Mouse (Mus musculus) thymus, postnatal 10 days (tissue): Measurements from ENCODE around the gene Ggt5.
"Not testable (repeated sequence)": the region's sequence is repeated elsewhere in the genome, so short reads cannot be mapped to it uniquely, and the experiment has no call there.

ENCODE experiments used
- DNase-seq, 2 experiments: peaks; one replicate each; pipeline ENCODE4 v3.0.0; 2021; ENCODE audit warnings: low spot score in 2 of 2

Gene Ggt5

GRCm38 (mm10) chr10:75589129-75589528 is at the start of gene Ggt5:
Gene Ggt5, plus strand, starts transcription at chr10:75589340.
- DNase-seq: peak in 1 of 2 experiments; percentile 15

DNA sequence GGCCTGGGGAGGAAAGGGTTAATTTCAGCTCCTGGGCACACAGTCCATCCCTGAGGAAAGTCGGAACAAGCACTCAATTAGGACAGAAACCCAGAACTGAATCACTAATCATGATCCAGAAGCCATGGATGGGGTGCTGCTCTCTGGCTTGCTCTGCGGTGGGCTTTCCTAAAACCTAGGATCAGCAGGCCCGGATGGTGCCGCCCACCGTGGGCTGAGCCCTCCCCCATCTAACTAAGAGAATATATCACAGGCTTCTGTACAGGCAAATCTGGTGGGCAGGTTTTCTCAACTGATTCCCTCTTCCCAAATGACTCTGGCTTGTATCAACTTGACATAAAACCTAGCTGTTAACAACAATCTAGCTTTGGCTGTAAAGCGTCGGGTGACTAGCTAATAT is 41.2 kb upstream of the Ggt5 start:
- DNase-seq: no peak

DNA sequence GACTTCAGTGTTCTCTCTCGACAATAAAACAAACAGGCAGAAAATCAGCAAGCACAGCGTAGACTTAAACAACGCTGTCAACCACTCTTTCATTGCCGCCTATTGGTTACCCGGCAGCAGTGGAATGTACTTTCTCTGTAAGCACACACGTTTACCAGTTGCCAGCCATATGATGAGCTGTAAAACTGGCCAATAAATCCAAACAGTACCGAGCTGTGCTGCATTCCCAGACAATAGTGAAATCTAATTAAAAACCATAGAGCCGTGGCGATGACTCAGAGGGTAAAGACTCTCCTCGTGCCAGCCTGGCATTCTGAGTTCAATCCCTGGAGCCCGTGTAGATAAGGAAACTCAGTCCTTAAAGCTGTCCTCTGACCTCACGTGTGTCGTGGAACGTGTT is 40.7 kb upstream of the Ggt5 start:
- no peak for DNase-seq

DNA sequence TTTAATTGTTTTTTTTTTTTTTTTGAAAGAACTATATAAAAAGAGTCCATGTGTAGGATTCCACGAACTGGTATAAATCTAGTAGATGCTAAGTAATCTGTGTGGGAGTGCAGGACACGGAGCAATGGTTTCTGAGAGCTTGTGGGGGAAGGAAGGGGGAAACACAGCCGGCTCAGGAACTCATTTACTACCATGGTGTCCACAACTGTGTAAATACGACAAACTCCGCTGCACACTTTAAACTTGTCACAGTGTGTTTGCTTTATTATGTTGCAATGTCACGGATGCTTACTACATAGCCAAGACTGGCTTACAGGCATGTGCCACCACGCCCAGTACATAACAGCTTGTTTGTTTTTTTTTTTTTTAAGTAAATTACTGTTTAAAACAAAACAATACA is 39.3 kb upstream of the Ggt5 start:
- DNase-seq: no peak

GRCm38 (mm10) chr10:75551175-75551574 is 38.0 kb upstream of the Ggt5 start:
- DNase-seq: no peak

DNA sequence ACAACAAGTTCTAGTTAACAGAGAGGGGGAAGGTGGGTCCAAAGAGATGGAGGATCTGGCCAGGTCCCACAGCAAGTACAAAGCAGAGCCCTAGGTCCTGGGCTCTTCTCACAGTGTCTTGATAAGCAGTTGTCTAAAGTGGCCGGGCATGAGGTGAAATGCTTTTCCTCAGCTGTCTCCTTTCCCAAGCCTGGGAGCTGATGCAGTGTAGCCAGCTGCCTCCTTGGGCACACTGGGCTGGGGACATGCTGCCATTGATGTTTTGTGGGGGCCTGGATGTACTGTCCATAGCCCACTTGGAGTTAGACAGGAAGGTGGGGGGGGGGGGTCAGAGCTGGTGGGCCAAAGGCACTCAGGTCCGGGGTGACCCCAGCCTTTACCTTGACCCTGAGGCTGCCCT is 37.0 kb upstream of the Ggt5 start:
- DNase-seq: no peak

DNA sequence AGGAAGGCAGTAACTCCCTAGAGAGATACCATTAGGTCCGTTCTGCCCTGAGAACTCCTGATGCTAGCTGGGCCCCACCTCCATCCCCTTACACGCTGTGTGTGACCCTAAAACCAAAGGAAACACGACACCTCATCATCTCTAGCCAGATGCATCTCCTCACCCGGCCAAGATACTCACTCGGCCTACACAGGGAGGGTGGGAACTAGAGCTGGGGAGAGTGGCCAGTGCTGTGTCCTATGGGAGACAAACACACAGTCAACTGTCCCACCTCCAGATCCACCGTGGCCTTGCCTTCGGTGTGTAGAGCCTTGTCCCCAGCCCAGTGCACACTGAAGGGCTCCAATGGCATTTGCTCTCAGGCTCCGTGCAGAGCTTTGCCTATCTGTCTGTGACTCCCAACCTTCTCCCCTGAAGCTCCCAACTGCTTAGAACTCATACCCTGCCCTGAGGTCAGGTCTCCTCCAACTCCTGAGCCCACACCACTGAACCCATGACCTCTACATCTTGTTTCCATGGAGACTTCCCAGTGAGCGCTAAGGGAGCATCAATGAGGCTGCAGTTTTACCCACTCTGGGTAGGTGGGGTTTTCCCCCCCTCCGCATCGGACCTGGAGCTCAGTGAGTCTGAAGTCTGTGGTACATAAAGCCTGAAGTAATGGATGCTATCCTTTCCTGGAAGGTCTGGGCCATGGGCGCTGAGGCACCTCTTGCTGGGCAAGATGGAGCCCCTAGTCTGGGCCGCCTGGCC is 36.3 kb upstream of the Ggt5 start:
- no peak for DNase-seq

DNA sequence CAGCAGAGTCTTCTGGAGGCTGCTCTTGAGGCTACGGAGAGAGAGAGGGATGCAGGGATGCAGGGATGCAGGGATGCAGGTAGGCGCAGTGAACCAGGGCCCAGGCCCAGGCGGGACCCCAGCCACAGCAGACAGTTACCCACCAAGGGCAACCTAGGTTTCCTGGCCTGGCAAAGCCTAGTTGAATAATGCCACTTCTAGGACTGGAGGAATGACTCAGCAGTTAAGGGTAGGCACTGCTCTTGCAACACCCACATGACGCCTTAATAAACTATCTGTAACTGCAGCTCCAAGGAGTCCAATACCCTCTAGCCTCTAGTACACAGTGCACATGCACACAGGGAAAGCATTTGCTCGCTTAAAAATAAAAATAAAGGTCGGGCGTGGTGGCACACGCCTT is 35.0 kb upstream of the Ggt5 start:
- DNase-seq: no peak

DNA sequence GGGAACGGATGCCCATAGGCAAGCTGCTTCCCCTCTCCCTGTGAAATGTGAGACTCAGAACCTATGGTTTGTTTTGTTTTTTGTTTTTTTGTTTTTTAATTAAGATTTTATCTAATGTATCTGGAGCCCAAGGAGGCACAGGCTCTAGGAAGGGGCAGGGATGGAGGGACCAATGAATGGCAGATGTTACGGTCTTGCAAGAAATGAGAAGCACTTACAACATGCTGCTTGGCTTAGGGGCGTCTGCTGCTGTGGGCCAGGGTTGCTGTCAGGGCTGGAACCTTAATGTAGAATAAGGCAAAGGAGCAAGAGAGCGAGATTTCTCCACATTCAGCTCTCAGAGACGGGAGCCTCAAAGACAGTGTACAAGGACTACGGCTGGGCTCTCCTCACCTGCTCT is 33.6 kb upstream of the Ggt5 start:
- no peak for DNase-seq

DNA sequence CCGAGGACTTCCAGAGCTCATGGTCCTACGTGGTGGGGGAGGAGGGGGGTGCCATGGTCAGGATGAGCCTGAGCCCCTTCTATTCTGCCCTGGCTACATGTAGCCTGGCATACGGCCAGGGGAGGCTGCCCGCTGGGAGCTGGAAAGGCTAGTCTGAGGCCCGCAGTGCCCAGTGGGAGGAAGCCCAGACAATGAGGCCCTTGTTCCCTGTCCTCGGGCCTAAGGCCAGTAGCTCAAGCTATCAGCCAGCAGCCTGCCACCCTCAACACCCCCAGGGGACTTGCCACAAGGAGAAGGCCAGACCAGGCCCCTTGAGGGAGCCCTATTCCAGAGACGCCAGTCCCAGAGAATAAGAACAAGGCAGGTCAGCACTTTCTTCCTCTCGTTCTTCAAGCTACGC is 33.1 kb upstream of the Ggt5 start:
- no peak for DNase-seq

- DNase-seq: no peak
Observed at GRCm38 (mm10) chr10:75558515-75558914, 30.6 kb upstream of the Ggt5 start.

- DNase-seq: no peak
Observed at GRCm38 (mm10) chr10:75559041-75559675, 30.0 kb upstream of the Ggt5 start.

- no peak for DNase-seq
Observed at GRCm38 (mm10) chr10:75559676-75560548, 29.2 kb upstream of the Ggt5 start, which contains the start of gene Lrrc75b. Gene Lrrc75b, minus strand, starts transcription at chr10:75560330.

GRCm38 (mm10) chr10:75560549-75560899 is 28.6 kb upstream of the Ggt5 start:
- no peak for DNase-seq

DNA sequence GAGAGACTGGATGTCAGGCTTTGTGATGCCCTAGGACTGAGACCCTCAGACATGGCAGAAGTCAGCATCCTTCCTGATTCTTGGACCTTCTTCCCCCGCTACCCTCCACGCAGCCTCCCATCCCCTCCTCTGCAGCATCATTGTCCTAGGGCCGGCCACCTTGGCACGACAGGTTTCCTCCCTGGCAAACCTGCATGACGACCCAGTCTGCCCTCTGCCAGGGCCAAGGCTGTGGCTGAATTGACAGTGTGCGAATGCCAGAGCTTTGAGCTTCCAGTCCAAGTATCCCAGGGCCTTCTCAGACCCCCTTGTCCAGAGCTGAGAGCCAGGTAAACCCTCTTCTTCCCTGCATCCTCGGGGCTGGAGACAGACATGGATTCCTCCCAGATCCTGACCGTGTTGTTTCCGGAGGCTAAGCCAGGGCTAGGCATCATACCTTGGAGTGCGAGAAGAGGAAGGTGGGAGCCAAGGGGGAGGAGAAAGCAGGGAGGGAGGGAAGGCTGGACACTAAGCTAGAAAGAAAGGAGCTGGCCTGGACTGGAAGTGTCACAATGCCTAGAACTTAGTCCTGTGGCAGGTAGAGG is 28.0 kb upstream of the Ggt5 start, which contains the start of gene Ggt1:
Gene Ggt1, plus strand, starts transcription at position 534 of the 584 bp plus-strand sequence.
- DNase-seq: no peak

GRCm38 (mm10) chr10:75562596-75562995 is 26.5 kb upstream of the Ggt5 start:
- DNase-seq: no peak

DNA sequence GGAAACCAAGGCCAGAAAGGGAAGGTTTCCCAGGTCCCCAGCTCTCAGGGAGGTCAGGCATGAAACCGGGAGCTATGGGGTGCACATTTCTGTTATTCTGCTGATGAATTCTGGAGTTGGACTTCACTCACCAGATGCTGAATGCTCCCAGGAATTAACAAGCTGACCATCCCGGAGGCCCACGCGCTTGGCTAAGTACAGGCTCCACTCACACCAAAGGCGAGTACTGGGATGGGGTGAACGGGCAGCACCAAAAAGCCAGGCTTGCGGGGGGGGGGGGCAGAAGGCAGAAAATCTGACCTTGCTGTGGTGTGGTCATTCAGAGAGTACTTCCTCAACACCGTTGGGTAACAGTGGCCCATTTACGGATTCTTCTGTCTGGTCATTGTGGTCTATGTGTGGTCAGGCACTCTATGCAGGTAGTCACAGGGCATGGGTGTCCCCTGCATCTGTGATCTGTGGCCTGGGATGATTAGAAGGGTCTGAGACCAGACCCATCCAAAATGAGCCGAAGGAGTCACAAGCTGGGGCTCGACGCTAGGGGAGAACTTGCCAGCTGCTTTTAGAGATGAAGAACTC is 24.4 kb upstream of the Ggt5 start:
- no peak for DNase-seq

DNA sequence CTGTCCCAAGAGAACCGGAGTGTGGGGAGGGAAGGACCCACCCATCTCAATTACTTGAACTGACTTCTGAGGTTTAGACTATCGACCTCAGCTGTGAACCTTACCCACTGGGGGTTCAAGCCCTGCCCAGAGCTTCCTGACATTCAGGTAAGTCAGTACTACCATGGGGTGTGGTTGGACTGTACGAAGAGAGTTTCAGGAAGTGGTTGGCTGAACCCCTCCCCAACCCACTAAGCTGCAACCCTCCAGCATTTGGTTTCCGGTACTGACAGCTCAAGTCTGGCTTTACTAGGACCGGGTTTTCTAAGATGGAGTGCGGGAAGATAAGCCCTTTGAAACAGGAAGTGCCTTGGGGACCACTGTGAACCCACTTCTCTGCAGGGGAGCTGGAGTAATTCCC is 23.7 kb upstream of the Ggt5 start:
- DNase-seq: peak; percentile 67 to 74

DNA sequence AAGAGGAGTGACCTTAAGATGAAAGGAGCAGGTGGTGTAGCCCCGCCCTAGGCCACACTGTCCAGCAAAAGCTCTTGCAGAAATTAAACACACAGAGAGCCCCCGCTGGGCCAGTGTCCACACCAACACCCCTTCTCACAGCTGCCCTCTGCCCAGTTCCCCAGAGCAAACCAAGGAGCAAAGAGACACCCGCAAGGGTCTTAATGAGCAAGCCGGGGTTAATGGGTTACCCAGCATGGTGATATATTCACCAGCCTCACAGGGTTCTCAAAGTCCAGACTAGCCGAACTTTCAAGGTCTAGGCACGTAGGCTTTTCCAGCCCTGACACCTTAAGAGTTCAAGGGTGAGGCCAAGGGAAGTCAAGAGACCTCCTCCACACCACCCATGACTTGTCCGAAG is 23.2 kb upstream of the Ggt5 start:
- no peak for DNase-seq

GRCm38 (mm10) chr10:75566321-75566720 is 22.8 kb upstream of the Ggt5 start:
- DNase-seq: no peak

GRCm38 (mm10) chr10:75566765-75567164 is 22.4 kb upstream of the Ggt5 start:
- not testable (repeated sequence) for DNase-seq

DNA sequence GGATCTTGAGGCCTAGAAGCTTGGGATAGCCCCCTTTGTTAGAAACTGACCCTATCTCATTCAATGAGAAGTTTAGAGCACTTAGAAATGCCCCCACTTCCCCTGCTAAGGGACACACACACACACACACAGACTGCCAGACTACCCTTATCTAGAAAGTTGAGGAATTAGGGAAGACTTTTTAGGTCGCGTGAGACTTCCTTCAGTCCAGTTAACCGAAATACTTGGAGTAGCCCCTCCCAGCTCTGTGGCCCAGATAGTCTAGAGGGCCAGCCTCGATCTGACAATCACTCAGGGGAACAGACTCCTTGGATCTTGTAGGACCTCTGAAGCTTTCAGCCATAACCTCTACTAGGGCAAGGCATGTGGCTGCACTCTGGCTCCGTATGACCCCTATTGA is 21.1 kb upstream of the Ggt5 start:
- DNase-seq: no peak
